Mouse (Mus musculus): ENCODE data around the gene Fbxw10. TPM values are rescaled to one million over a fixed set of nuclear protein-coding genes. Genes with fewer than 3 reads are reported as not detected.

Gene Fbxw10
- total RNA-seq, 1 experiment from 2014 or later, result 1.1 TPM

DNA sequence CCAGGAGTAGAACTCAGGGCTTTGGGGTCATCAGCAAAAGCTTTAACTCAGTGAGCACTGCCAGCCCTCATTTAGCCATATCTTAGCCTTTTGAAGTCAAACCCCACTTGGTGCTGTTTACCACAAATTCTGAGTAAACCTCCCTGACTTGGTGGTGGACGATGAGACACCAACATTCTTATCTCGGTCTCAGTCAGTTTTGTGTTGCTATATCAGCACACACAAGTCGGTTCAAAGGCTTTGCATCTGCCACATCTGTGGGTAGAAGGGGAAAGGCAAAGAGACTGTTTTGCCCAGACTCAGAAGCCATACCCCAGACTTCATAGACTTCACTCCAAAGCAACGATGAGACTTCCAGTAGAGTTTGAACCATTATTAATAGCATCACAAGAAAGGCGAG lies 2.3 kb upstream of the Fbxw10 start:
- DNase-seq, result no peak

GRCm38 (mm10) chr11:62845730-62846129 lies 1.1 kb upstream of the Fbxw10 start:
- DNase-seq, result no peak

GRCm38 (mm10) chr11:62847655-62848191 lies 854 bp downstream of the Fbxw10 start:
- no peak for DNase-seq

DNA sequence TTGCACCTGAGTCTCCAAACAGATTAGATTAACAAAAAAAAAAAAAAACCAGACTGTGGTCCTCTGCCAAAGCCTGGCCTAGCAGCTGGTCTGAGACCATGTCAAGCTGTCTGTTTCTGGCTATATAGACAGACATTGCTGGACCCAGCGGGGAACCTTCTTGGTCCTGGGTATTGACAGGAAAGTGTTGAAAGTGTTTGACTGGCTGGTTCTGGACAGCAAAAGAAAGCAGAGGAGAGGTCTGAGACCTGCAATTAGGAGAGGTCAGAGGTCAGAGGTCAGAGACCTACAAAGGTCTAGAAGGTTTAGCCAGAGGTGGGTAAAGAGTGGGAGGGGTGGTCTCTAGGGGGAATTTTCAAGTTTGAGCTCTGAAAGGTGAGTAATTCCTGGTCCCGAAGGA lies 1.4 kb downstream of the Fbxw10 start:
- no peak for DNase-seq

- peak; percentile 9 for DNase-seq
These were observed 4.3 kb downstream of the Fbxw10 start for GRCm38 (mm10) chr11:62851199-62851598.

DNA sequence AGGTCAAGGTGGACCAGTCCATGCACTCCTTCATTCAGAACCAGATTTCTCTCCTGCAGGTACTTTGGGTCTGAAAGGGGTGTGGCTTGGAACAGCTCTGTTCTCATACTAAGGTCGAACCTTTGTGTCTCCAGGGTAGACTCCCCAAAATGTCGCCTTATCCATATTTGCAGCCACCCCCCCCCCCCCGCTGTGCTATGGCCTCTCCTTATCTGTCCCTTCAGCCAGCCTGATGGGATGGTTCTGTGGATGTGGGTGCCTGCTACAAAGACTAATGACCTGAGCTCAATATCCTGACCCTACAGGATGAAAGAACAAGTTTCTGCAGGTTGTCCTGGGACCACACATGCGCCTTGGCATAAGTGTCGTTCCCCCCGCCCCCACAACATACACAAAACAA lies 6.5 kb downstream of the Fbxw10 start:
- DNase-seq, result no peak

GRCm38 (mm10) chr11:62865562-62865961 lies 18.7 kb downstream of the Fbxw10 start:
- peak; percentile 23 for DNase-seq

- DNase-seq, result no peak
These were observed 19.8 kb downstream of the Fbxw10 start for GRCm38 (mm10) chr11:62866685-62867084.

DNA sequence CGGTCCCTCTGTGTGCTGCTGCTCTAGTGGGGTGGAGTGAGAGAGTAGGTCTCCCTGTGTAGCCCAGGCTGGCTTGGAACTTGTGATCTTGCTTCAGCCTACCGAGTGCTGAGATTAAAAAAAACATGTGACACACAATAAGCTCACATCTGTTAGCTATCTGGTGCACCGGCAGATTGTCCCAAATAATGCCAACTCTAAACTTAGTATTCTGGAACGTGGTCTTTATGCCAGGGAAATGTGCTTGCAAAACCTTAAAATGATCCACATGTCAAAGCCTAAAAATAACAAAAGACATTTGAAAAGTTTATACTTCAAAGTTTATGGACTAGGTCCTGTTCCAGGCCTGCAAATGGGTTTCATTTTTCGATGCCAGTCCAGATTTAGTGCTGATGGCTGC lies 22.3 kb downstream of the Fbxw10 start:
- no peak for DNase-seq

DNA sequence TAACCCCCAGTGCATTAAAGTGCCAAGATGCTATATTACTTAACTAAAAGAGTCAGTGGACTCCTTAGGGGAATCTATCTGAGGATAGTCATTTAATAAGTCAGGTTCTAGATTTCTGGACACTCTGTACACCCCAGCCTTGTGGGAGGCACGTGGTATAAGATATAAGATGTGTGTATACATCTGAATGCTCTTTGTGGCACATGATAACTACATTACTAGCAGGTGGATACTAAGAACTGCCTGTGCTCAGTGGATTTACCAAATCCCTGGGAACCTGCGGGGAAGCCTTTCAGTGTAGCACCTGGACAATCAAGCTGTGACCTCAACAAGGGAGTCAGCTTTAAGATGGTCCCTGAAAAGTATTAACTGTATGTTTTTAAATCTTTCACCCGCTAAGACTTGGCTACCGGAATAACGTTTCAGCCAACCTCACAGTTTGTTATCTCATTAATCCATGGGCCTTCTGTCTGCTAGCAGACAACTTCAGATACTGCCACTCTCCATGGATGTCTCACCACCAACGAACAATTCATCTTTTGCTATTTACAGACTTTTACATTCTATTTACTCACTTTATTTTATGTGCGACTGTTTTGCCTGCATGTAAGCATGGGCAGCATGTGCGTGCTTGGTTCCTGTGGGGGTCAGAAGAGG lies 23.0 kb downstream of the Fbxw10 start:
- DNase-seq, result no peak

DNA sequence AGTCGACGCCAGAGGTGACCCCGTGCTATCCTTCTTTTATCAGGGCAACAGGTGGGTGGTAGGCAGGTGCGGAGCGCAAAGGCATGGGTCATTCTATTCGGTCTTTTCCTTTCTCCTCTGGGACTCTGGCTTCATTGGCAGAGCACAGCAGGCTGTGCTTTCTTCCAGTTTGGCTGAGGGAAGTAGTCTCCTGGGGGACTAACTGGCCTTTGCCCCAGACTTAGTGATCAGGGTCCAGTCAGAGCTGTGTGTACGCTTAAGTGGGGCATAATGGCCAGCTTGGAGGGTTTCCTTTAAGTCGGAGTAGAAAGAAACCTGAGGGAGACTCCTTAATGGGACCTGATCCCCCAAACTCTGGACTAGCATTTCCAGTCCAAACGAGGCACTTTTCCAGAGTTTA lies 26.6 kb downstream of the Fbxw10 start:
- DNase-seq, result no peak

DNA sequence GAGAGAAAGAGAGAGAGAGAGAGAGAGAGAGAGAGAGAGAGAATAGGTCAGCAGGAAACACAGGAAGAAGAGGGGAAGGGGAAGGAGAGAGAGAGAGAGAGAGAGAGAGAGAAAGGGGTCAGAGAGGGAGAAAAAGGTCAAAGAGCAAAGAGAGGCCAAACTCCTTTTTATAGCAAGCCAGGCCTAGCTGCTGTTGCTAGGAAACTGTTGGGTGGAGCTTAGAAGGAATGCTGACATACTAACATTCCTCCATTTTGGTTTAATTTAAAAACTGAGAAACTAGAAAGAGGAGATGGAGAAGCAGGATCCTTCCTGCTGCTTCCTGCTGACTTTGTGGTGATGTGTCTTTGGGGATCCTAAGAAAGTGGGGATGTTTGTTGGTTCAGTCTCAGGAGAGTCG lies 28.8 kb downstream of the Fbxw10 start:
- DNase-seq, result no peak

DNA sequence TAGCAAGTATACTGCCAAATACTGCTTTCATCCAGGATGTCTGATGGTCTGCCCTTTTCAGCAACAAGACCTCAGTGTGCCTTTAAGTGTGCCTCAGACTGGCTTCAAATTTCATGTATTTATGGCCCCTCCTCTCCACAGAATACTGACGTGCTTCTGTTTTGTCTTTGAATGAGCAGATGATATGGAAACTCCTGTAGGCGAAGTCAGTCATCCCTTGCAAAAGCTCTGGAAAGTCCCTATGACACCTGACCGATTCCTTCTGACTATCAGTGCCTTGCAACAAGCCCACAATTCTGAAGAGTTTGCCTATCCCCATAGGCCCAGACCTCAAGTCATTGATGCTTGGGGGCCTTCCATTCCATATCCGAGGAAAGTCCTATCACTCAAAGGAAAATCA lies 29.6 kb downstream of the Fbxw10 start:
- DNase-seq, result no peak

GRCm38 (mm10) chr11:62877391-62877790 lies 30.5 kb downstream of the Fbxw10 start:
- DNase-seq, result no peak

DNA sequence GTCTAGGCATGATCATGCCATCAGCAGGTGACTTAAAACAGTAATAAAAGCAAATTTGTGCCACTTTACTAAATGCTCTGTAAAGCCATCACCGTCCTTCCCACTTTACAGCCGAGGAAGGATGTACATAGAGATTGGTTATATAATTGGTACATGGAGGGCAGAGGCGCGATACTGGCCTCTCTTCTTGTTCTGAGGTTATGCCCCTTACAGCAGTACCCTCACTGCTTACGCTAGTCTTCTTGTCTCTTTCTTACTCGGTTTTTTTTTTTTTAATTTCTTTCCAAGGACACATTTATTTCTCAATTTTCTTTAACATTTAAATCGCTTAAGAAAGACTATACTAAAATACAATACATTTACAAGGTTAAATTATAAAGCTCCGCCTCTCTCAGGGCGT lies 31.9 kb downstream of the Fbxw10 start:
- DNase-seq, result no peak

DNA sequence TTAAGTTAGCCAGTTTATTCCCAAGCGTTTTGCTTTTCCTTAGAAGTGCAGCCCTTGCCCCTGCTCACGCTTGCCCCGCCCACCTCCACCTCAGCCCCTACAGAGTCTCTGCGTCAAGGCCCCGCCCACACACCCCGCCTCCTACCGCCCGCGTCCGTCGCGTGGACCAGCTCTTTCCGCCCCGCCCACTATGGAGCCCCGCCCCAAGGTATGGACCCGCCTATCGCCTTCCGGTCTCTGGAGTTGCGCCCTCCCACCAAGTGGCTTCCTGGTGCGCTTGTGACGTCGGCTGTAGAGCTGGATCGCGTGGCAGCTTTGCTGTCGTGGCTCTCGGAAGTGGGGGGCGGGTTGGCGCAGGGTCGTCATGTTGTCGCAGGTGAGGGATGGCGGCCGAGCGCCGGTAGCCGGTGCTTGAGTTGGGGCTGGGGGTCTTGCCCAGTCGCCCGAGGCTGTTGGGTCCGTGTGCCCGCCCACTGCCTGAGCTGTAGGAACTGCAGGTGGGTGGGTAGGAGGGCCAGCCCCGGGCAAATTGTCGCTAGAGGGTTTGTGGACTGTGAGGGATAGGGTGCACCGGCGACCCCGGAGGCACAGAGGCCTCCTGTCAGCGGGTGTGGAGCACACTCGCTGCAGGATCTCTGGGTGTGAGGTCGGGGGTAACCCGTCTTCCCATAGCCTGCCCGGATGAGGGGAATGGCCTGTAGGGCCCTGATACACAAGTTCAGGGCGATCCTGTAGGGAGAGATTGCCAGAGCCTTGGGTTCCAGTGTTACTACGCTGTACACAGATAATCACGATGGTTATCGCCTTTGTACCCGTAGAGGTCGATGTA lies 32.6 kb downstream of the Fbxw10 start, which contains the start of gene Tvp23b:
Tvp23b (plus strand) TSS at position 236 of the 829 bp plus-strand sequence.
- DNase-seq, result peak; percentile 99

DNA sequence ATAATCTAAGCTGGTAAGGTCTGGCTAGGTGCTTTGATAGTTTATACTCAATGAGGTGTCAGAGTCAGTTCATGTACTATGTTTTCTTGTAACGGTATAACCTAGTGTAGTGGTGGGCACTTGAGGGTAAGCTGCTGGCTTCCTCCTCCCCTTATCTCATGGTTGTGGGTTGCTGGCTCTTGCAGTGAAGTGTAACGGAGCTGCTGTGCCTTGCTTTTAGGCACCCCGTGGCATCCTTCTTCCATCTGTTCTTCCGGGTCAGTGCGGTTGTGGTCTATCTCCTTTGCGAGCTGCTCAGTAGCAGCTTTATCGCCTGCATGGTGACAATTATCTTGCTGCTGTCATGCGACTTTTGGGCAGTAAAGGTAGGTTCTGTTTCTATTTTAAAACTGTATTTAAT lies 36.5 kb downstream of the Fbxw10 start:
- DNase-seq, result no peak

- DNase-seq, result no peak
These were observed 38.5 kb downstream of the Fbxw10 start for GRCm38 (mm10) chr11:62885323-62885722.

DNA sequence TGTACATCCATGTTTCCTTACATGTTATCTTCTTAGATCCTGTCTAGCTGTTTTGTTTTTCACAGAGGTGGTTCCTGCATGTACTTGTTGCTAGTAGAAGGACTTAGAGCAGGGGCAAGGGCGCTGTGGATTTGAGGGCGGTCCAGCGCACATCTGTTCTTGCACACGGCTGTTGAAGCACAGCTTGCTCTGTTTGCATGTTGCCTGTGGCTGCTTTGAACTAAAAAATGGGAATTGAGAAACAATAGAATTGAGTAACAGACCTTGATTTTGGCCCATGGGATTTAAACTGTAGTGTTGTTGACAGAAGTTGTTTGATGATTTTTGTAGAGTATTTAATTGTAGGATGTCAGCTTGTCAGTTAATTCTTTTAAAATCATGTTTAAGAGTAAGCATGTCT lies 43.9 kb downstream of the Fbxw10 start:
- no peak for DNase-seq

DNA sequence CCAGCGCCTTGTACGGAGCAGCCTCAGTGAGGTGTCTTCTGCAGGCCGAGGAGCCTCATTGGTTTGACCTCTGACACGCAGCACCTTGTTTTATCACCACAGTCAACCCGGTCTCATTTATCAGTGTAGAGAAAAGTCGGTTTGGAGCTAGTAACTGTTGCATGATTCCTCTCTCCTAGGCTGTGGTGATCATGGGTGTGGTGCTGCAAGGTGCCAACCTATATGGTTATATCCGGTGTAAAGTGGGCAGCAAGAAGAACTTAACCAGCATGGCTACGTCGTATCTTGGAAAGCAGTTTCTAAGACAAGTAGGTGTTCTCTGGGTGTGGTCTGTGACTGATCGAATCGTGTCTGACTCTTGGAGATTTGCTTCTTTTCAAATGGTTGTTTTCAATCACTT lies 44.9 kb downstream of the Fbxw10 start:
- no peak for DNase-seq

GRCm38 (mm10) chr11:62901699-62902323 lies 54.9 kb downstream of the Fbxw10 start:
- no peak for DNase-seq

DNA sequence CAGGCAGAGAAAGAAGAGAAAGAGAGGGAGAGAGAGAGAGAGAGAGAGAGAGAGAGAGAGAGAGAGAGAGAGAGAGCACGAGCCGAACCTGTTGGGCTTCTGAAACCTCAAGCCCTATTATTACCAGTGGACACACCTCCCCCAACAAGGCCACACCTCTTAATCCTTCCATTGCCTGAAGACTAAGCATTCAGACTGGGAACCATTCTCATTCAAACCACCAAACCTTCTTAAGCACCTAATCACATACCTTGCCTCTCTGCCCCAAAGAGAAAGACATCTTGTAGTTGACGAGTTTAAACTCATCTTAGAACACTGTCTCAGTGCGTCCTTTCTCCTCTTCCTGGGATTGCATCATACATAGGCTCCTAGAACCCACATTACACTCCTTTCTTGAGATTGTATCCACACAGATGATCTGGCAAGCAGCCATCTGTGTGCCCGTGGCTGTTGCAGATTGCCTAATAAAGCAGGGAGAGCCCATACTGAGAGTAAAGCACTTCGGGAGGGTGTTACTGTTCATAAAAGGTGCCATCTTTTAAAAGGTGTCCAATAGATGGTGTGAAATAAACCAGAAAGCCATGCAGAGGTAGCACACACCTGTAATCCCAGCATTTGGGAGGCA lies 57.1 kb downstream of the Fbxw10 start:
- no peak for DNase-seq

Measured in adrenal gland, postnatal 25 days (tissue).